Mouse (Mus musculus) bone marrow, adult 2 months (tissue): ENCODE data around the gene Gm19426.

Experiments used
- CTCF ChIP-seq: fragments of 200-500 bp; IDR thresholded peaks from 2 replicates; pipeline ENCODE4 v1.5.1; 2011; ENCODE audit warnings: low read length, control low read depth; ENCODE audit not compliant: control insufficient read depth, insufficient read depth
- POLR2A ChIP-seq: fragments of 200-500 bp; IDR thresholded peaks from 2 replicates; pipeline ENCODE4 v1.6.1; 2011; ENCODE audit warnings: low read depth, mild to moderate bottlenecking, control low read depth, low read length, borderline replicate concordance; ENCODE audit not compliant: control insufficient read depth

GRCm38 (mm10) chr2:84772454-84772853, 29.0 kb upstream of the Gm19426 start:
- TF ChIP-seq POLR2A, result no peak
- no peak for TF ChIP-seq CTCF
